Mouse (Mus musculus): ENCODE measurements at regions not wholly inside any gene's neighbourhood (a gene's known extent, or its start where the extent isn't known, plus 50 kb on each side); places are given as distances from the start of the nearest gene placed in this dataset.
"Not testable (repeated sequence)": the region's sequence is repeated elsewhere in the genome, so short reads cannot be mapped to it uniquely, and the experiment has no call there.

DNA sequence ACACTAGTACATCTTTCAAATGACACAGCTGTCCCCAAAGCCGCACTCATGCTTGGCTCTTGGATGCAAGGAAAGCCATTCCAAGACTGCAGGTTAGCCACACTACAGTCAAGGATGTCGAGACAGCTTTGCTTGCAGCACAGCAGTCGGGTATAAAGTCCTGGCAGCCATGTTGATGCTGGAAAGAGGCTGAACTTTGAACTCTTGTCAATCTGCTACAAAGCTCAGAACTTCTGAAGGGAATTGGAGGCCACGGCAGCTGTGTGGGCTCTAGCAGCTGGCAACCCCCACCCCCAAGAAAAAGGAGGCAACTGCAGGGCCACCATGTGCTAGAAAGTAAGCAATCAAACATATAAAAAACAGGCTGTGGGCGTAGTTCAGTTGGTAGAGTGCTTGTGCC lies 90.0 kb upstream of the Zcchc2 start:
- no peak for DNase-seq (ENCODE audit: extremely low spot score in 1 of 2, low spot score in 2 of 2)
- intact Hi-C loops (cut with DNase I), result no loop called here

DNA sequence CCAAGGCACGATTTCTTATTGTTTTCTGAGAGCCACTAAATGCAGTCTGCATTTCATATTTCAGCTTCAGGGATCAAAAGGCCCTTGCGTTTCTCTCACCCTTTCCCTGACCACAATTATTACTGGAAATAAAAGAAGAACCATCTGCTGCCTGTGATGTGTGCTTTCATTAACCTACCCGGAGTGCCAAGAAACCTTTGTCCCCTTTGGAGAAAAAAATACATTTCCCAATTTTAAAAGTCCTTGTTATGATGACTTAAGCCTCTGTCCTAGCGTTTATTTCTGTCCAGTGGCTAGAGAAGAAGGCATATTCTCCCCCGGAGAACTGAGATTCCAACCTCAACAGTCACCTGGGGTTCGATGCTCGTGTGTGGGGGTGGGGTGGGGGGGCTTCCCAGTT lies 89.3 kb upstream of the Zcchc2 start:
- no peak for DNase-seq (ENCODE audit: extremely low spot score in 1 of 2, low spot score in 2 of 2)
- intact Hi-C loops (cut with DNase I), result no loop called here

- no peak for DNase-seq (ENCODE audit: extremely low spot score in 1 of 2, low spot score in 2 of 2)
- intact Hi-C loops (cut with DNase I), result no loop called here
Observed at GRCm38 (mm10) chr1:105903286-105904115, 86.7 kb upstream of the Zcchc2 start.

- intact Hi-C loops (cut with DNase I), result no loop called here
- no peak for DNase-seq (ENCODE audit: extremely low spot score in 1 of 2, low spot score in 2 of 2)
Observed at GRCm38 (mm10) chr1:105904737-105905136, 85.5 kb upstream of the Zcchc2 start.

- DNase-seq (ENCODE audit: extremely low spot score in 1 of 2, low spot score in 2 of 2), result no peak
- intact Hi-C loops (cut with DNase I), result no loop called here
Observed at GRCm38 (mm10) chr1:105905785-105906426, 84.3 kb upstream of the Zcchc2 start.

- peak in 1 of 2 experiments; percentile 52 for DNase-seq (ENCODE audit: extremely low spot score in 1 of 2, low spot score in 2 of 2)
- intact Hi-C loops (cut with DNase I), result no loop called here
Observed at GRCm38 (mm10) chr1:105906427-105906798, 83.8 kb upstream of the Zcchc2 start.

GRCm38 (mm10) chr1:105908029-105908876 lies 82.0 kb upstream of the Zcchc2 start:
- intact Hi-C loops (cut with DNase I), result no loop called here
- DNase-seq (ENCODE audit: extremely low spot score in 1 of 2, low spot score in 2 of 2), result peak in 1 of 2 experiments; percentile 36

DNA sequence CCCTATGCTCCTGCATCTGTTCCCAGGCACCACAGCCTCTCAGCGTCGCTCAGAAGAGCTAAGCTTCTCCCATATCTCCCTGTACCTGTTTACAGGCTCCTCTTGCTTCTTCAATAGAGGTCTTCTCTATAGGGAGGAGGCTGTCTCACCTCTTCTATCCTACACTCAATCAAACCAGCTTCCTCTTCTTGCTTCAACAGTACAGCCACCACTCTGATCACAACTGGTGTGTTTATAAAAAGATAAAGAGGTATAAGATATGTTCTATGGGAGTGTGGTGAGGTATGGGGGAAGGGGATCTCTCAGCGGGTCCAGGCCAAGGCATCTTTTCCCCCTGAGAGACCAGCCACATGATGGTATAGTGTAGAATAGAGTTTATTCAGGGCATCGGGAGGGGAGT lies 81.1 kb upstream of the Zcchc2 start:
- no peak for DNase-seq (ENCODE audit: extremely low spot score in 1 of 2, low spot score in 2 of 2)
- intact Hi-C loops (cut with DNase I), result no loop called here

- intact Hi-C loops (cut with DNase I), result no loop called here
- DNase-seq (ENCODE audit: extremely low spot score in 1 of 2, low spot score in 2 of 2), result no peak
Observed at GRCm38 (mm10) chr1:105911714-105912113, 78.5 kb upstream of the Zcchc2 start.

- DNase-seq (ENCODE audit: extremely low spot score in 1 of 2, low spot score in 2 of 2), result no peak
- intact Hi-C loops (cut with DNase I), result no loop called here
Observed at GRCm38 (mm10) chr1:105921842-105922241, 68.4 kb upstream of the Zcchc2 start.

DNA sequence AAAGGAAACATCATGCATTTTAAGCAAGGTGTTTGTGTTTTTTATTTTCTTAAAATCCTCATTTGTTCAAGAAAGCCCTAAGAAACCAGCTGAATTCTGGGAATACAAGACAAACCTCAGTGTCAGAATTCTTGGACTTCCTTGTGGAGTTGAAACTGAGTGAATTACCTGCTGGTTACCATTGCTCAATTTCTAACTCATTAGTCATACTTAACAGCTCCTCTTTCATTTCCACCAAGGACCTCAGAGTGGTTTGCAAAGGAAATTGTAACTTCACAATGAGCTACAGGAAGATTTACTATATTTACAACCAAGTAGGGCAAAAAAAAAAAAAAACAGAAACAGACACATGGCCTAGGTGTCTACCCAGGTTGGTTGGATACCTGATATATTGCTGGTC lies 67.6 kb upstream of the Zcchc2 start:
- no peak for DNase-seq (ENCODE audit: extremely low spot score in 1 of 2, low spot score in 2 of 2)
- intact Hi-C loops (cut with DNase I), result no loop called here

DNA sequence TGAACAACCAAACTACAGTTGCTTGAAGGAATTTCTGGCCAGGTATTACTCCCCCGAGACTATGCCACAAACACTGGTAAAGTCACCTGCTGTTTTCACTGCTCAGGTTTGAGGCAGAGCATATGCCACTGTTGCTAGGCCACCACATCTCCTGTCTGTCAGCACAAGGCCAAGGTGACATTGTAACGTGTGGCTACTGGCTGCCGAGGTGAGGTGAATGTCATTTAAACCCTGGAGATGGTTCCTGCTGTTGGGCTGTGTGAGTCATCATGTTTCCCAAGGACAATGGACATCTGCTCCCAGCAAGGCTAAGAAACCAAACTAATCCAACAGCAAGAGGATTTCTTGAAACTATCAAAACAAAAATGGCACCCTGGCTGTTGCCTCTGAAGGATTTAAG lies 67.2 kb upstream of the Zcchc2 start:
- no peak for DNase-seq (ENCODE audit: extremely low spot score in 1 of 2, low spot score in 2 of 2)
- intact Hi-C loops (cut with DNase I), result no loop called here

DNA sequence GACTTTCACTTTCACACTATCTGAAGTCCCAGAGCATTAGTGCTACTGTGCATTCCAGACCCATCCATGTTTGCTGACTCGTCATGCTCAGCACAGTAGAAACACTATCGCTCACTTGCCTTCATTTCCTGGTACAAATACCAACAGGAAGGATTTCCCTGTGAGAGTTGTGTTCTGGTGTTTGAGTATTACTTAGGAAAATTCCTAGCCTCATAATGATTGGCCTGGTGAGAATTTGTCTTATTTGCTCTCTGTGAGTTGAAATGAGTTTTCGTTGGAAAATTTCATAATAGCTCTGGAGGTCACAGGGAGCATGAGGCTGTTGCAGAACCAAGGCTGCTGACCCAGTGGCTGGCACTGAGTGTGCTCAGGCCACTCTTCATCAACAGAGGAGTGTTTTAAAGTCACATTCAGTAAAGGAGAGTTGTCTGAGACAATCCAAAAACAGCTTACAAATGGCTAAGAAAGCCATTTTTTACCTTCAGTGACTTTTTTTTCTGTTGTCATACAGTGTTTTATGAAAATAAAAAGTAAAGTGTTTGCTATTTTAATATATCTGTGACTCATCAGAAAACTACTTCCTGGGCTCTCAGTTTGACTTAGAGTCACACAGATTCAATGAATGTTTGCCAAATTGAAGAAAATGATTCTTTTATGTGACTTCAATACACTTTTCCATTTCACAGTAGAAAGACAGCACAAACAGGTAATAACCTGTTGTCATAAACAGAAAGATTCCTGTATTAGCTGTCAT lies 64.4 kb upstream of the Zcchc2 start:
- intact Hi-C loops (cut with DNase I), result no loop called here

GRCm38 (mm10) chr1:105926871-105927270 lies 63.3 kb upstream of the Zcchc2 start:
- intact Hi-C loops (cut with DNase I), result no loop called here
- DNase-seq (ENCODE audit: extremely low spot score in 1 of 2, low spot score in 2 of 2), result no peak

More for the DNA sequence above, 64.4 kb upstream of the Zcchc2 start:
- no peak for DNase-seq (ENCODE audit: extremely low spot score in 1 of 2, low spot score in 2 of 2)

DNA sequence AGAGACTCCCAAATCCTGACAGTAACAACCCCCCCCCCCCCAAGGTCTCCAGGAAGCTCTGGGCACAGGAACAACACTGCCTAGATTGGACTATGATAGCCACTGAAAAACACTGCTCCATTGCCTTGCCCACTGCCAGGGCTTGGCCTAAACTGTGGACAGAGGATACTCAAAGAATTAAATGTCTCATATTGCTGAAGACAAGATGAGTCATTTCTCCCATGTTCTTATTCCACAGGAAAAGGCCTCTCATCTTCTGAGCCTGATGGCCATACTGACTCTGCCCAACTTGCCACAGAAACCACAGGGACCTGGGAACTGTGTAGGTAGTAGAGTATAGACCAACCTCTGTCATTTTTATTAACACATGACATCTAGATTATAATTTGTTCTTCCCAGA lies 59.4 kb upstream of the Zcchc2 start:
- DNase-seq (ENCODE audit: extremely low spot score in 1 of 2, low spot score in 2 of 2), result no peak
- intact Hi-C loops (cut with DNase I), result no loop called here

- DNase-seq (ENCODE audit: extremely low spot score in 1 of 2, low spot score in 2 of 2); intact Hi-C loops (cut with DNase I): not testable (repeated sequence)
Observed at GRCm38 (mm10) chr1:105934171-105934570, 56.0 kb upstream of the Zcchc2 start.

All from left cerebral cortex, postnatal 10 days (tissue).